Mouse (Mus musculus) neural tube, embryonic 14.5 days (tissue): ENCODE data around the gene A730015C16Rik. TPM values are rescaled to one million over a fixed set of nuclear protein-coding genes. Genes with fewer than 3 reads are reported as not detected.
A peak's percentile ranks its signal among the peaks of the same experiment; 100 is the strongest.

ENCODE experiments used
- ATAC-seq: fragments of 200-750 bp; cut with Nextera tagmentation; 2 replicates; pipeline ENCODE4 v1.8.0; 2017; ENCODE audit warnings: low read depth, mild to moderate bottlenecking, moderate TSS enrichment, moderate library complexity
- H3K27ac ChIP-seq: fragments of 300-500 bp; sonication (generic); 2 replicates; pipeline ENCODE4 v1.5.1; 2014; ENCODE audit warnings: low read depth, mild to moderate bottlenecking, control low read depth, low read length, moderate library complexity, mixed read lengths
- H3K27me3 ChIP-seq: fragments of 300-500 bp; sonication (generic); 2 replicates; pipeline ENCODE4 v1.6.1; 2014; ENCODE audit warnings: low read length; ENCODE audit not compliant: control insufficient read depth, insufficient read depth
- H3K36me3 ChIP-seq: fragments of 300-500 bp; sonication (generic); 2 replicates; pipeline ENCODE4 v1.6.1; 2014; ENCODE audit warnings: low read length, mixed read lengths; ENCODE audit not compliant: control insufficient read depth, insufficient read depth
- H3K4me1 ChIP-seq: fragments of 300-500 bp; sonication (generic); 2 replicates; pipeline ENCODE4 v1.6.1; 2014; ENCODE audit warnings: low read length; ENCODE audit not compliant: control insufficient read depth, insufficient read depth
- H3K4me2 ChIP-seq: fragments of 300-500 bp; sonication (generic); 2 replicates; pipeline ENCODE4 v1.6.1; 2014; ENCODE audit warnings: mild to moderate bottlenecking, low read depth, low read length, control low read depth
- H3K4me3 ChIP-seq: fragments of 300-500 bp; sonication (generic); 2 replicates; pipeline ENCODE4 v1.5.1; 2014; ENCODE audit warnings: low read depth, low read length, control low read depth, mixed read lengths
- H3K9ac ChIP-seq: fragments of 300-500 bp; sonication (generic); replicated peaks from 2 replicates; pipeline ENCODE4 v1.6.1; 2014; ENCODE audit warnings: low read depth, mild to moderate bottlenecking, control low read depth, low read length, mixed read lengths
- H3K9me3 ChIP-seq: fragments of 300-500 bp; sonication (generic); 2 replicates; pipeline ENCODE4 v1.6.1; 2016; ENCODE audit warnings: low read length; ENCODE audit not compliant: control insufficient read depth
- WGBS: fragments of 180-500 bp; shearing (Covaris S2); extraction: QIAGEN DNeasy Blood & Tissue Kit; methylation state at CpG from one replicate; pipeline ENCODE4 v1.1.7; 2014; 5-methylcytosine and 5-hydroxymethylcytosine counted together
- polyA plus RNA-seq: library from polyadenylated mRNA; unstranded; fragments of >200 nt; fragmentation: Nextera tagmentation; extraction: Ambion mirVana; gene quantifications from 2 replicates; pipeline ENCODE4 v1.2.1, GENCODE M21; 2014

Gene A730015C16Rik
- polyA plus RNA-seq, 1 experiment from 2014 or later, result 0.60 TPM

DNA sequence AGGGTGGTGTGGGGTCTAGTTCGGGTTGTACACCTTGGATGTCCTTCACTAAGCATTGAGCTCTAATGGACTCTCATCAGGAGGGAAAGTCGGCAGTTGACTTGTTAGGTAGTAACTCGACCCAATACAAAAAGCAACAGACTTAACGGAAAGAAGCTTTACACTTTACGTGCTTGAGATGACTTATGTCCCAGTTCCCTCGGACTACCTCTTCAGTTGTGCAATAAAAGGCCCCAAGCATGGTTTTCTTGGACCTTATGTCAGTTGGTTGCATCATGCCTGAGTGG, 14.6 kb downstream of the A730015C16Rik start:
- Histone ChIP-seq H3K4me2 (peak overlapping the region; percentile 81), H3K4me1 (peaks cover 26% of the 10 kb centered on the region), H3K9me3 (no peaks in the 10 kb centered on the region), H3K27ac (peak overlapping the region; percentile 96), H3K36me3 (no peaks in the 10 kb centered on the region), H3K27me3 (no peaks in the 10 kb centered on the region), H3K4me3 (peak overlapping the region; percentile 87), H3K9ac (peak overlapping the region; percentile 100)
- 0% methylated on average over 6 of the region's 6 CpGs for whole genome bisulfite sequencing
- no peak for ATAC-seq

DNA sequence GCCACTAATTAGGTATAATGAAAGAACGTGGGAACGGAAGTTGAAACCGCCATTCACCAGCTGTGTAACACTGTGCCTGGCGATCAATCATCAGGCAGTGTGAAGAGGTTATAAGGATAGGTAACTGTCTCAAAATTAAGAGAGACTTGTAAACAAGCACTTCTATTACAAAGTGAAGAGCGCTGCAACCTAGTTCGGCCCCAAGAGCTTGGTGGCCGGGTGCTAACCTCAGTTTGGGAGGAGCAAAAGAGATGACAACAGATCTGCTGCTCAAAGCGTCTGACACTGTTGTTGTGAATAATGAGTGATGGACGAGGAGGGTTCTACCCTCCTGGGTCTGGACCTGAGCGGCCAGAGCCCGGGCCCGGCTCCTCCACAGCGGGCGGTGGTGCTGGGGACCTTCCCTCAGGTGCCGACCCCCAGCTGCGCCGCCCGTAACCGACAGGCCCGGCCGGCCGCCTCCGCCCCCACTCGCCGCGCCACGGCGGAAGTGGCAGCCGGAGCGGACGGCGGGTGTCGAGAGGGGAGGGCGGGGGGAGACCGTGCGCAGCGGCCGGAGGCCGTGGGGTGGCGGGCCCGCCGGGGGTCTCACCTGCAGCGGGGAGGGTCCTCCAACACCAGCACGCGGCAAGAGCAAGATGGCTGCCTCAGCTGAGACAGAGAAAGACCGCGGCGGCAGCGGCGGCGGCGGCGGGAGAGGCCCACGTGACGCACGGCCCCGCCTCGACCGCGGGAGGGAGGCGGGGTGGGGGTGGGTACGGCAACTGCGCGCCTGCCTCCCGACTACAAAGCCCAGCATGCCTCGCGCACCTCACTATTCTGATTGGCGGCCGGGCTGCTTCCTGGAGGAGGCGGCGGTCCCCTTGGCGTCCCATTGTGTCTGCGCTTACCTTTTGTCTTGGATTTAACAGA, 15.2 kb downstream of the A730015C16Rik start, which contains the start of gene Btf3l4:
Btf3l4 (minus strand) TSS at position 699 of the 912 bp plus-strand sequence.
- H3K36me3 ChIP-seq, result no peaks in the 10 kb centered on the region; the same call in 1 of the 2 replicates
- H3K4me2 ChIP-seq, result peak within 1 kb of the TSS; percentile 81
- WGBS, result under 1% methylated on average over 63 of the region's 73 CpGs
- H3K27ac ChIP-seq, result peak within 1 kb of the TSS; percentile 96
- ATAC-seq, result peak; percentile 96
- peak within 1 kb of the TSS; percentile 100 for H3K9ac ChIP-seq
- H3K9me3 ChIP-seq, result no peaks in the 10 kb centered on the region
- H3K4me1 ChIP-seq, result peaks cover 26% of the 10 kb centered on the region
- H3K27me3 ChIP-seq, result no peaks in the 10 kb centered on the region
- peak within 1 kb of the TSS; percentile 87 for H3K4me3 ChIP-seq

DNA sequence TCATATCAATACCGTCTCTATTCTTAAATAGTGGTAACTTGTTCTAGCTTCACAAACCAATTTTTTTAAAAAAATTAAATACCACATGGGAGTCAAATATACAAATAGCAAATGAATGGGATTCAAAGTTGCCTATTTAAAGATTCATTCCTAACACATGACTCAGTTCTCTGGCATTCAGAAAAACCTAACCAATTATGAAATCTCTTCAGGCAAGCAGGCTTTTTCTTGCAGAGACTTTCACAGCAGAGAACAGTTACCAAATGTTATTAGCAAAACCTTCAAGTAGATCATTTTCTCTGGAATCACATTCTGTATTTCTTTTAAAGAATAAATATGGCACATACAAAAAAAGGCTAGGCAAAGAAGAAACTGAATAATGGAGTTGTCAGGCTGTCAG, 17.7 kb downstream of the A730015C16Rik start:
- no peak for ATAC-seq
- no peaks in the 10 kb centered on the region for H3K27me3 ChIP-seq
- WGBS, result 86% methylated on average over 1 of the region's 1 CpGs
- H3K27ac ChIP-seq, result no peak overlapping the region
- peaks cover 11% of the 10 kb centered on the region for H3K36me3 ChIP-seq
- no peak overlapping the region for H3K9ac ChIP-seq
- no peaks in the 10 kb centered on the region for H3K9me3 ChIP-seq
- peaks cover 21% of the 10 kb centered on the region for H3K4me1 ChIP-seq
- no peak overlapping the region for H3K4me2 ChIP-seq
- no peak overlapping the region for H3K4me3 ChIP-seq

DNA sequence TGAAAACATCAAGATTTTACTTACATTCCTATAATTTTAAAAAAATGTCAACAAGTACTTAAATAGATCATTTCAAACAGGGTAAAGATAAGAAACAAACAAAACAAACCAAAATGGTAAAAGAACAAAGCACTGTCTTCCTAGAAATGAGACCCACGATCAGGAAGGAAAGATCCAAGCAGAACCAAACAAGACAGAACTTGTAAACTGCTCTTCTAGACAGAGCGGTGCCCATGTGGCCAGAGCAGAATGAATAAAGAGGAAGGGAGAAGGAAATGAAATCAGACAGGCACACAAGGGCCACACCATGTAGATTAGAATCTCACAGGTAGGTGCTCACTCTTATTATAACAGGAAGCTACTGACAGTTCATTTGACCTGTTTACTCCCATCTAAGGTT, 21.8 kb downstream of the A730015C16Rik start:
- no peak overlapping the region for H3K9ac ChIP-seq
- no peaks in the 10 kb centered on the region for H3K9me3 ChIP-seq
- ATAC-seq, result no peak
- no peak overlapping the region for H3K27ac ChIP-seq
- H3K4me2 ChIP-seq, result no peak overlapping the region
- WGBS, result 97% methylated on average over 2 of the region's 2 CpGs
- no peaks in the 10 kb centered on the region for H3K27me3 ChIP-seq
- H3K4me1 ChIP-seq, result peaks cover 8% of the 10 kb centered on the region
- H3K4me3 ChIP-seq, result no peak overlapping the region
- peaks cover 32% of the 10 kb centered on the region for H3K36me3 ChIP-seq

DNA sequence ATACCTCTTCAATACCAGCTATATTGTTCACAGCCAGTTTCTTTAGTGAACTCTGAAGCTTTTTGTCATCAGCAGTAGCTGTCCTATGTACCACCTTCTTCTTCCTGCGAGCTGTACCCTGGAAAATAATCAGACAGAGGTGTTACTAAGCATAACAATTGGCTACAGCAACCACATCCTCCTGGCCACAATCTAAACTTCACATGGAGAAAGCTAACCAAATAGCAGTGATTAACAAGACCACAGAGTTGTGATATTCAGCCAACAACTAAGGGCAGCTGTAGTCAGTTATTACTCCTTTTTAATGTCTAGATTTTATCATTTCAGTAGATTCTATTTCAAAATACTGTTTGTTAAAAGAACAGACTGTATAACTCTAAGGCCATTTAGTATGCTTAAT, 22.3 kb downstream of the A730015C16Rik start:
- no peak for ATAC-seq
- H3K9me3 ChIP-seq, result no peaks in the 10 kb centered on the region
- 95% methylated on average over 1 of the region's 1 CpGs for WGBS
- no peak overlapping the region for H3K27ac ChIP-seq
- H3K36me3 ChIP-seq, result peaks cover 37% of the 10 kb centered on the region
- peaks cover 4% of the 10 kb centered on the region for H3K4me1 ChIP-seq
- H3K9ac ChIP-seq, result no peak overlapping the region
- H3K27me3 ChIP-seq, result no peaks in the 10 kb centered on the region
- H3K4me3 ChIP-seq, result no peak overlapping the region
- no peak overlapping the region for H3K4me2 ChIP-seq

DNA sequence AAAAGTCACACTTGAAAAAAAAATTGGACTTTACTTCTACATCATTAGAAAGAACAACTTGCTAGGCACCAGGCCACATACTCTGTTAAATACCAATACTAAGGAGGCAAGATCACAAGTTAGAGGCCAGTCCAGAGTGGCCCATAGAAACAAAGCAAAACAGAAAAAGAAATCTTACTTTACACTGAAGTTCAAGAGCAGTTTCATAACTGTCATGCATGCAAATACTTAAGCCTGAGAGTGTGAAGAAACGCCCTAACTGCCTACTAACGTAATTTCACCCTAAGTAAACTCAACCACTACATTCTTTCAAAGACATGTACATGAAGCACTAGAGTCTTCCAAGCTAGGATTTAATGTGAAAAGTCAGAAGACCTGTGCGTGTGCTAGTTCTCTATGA, 22.7 kb downstream of the A730015C16Rik start:
- ATAC-seq, result no peak
- 95% methylated on average over 3 of the region's 3 CpGs for WGBS
- no peak overlapping the region for H3K4me3 ChIP-seq

DNA sequence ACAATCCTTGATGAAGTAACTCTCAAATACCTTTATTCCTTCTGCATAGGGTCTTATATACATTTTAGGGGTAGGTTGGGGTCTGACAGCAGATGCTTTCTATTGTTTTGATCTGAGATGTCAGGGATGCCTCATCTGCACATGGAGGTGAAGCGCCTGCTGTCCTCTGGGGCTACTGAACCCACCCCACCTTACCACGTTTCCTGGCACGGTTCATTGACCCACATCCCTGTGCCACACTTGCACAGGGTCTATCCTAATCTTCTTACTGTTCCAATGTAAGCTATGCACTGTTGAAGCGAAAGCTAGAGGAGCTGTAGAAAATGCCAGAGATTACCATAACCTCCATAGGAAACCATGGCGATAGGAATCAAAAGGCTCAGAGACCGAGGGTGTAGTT, 36.9 kb downstream of the A730015C16Rik start:
- H3K4me3 ChIP-seq, result no peak overlapping the region
- H3K36me3 ChIP-seq, result peaks cover 6% of the 10 kb centered on the region; the same call in 1 of the 2 replicates
- no peaks in the 10 kb centered on the region for H3K9me3 ChIP-seq
- no peak for ATAC-seq
- no peaks in the 10 kb centered on the region for H3K27me3 ChIP-seq
- H3K4me1 ChIP-seq, result no peaks in the 10 kb centered on the region
- WGBS, result 68% methylated on average over 6 of the region's 6 CpGs
- H3K4me2 ChIP-seq, result no peak overlapping the region
- no peak overlapping the region for H3K9ac ChIP-seq
- no peak overlapping the region for H3K27ac ChIP-seq

More for the DNA sequence above, 22.7 kb downstream of the A730015C16Rik start:
- H3K9ac ChIP-seq, result no peak overlapping the region
- H3K27ac ChIP-seq, result no peak overlapping the region
- H3K27me3 ChIP-seq, result no peaks in the 10 kb centered on the region
- H3K9me3 ChIP-seq, result no peaks in the 10 kb centered on the region
- H3K4me1 ChIP-seq, result no peaks in the 10 kb centered on the region
- peaks cover 40% of the 10 kb centered on the region for H3K36me3 ChIP-seq
- no peak overlapping the region for H3K4me2 ChIP-seq

DNA sequence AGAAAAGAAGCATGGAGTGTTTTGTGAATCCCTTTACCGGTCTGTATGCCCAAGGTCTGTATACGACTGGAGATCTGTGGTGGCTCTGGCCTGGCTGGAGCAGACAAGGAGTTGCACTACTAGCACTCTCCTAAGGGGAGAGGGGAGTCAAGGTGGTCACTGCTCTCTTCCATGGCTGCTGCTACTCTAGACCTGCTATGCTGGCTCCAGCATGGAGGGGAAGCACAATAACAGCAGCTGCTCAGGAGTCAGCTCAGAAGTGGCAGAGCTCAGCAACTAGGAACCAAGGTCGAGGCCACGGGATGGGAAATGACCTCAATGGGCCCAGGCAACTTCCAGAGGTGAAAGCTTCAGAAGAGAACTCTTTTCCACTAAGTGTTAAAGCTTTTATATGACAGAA, 37.3 kb downstream of the A730015C16Rik start:
- no peak overlapping the region for H3K9ac ChIP-seq
- no peaks in the 10 kb centered on the region for H3K4me1 ChIP-seq
- H3K9me3 ChIP-seq, result no peaks in the 10 kb centered on the region
- no peak overlapping the region for H3K27ac ChIP-seq
- no peak overlapping the region for H3K4me3 ChIP-seq
- WGBS, result 70% methylated on average over 4 of the region's 4 CpGs
- no peak for ATAC-seq
- H3K4me2 ChIP-seq, result no peak overlapping the region
- no peaks in the 10 kb centered on the region for H3K27me3 ChIP-seq
- H3K36me3 ChIP-seq, result peaks cover 6% of the 10 kb centered on the region; the same call in 1 of the 2 replicates

DNA sequence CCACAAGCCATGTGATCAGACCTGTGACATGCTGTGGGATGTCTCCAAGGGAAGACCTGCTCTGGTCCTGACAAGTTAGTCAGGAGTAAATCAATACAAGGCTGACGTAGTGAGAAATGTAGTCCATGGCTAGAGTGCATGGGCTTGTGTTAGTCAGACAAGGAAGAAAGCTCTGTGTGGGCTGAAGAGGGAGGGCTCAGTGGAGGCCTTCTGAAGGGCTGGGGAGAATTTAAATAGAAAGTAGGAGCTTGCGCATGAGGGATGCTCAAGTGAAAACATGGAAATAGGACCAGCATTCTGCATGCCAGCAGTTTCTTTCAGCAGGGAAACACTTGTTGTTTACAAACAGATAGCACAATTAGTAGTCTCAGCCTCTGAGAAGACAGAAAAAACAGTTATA, 44.9 kb downstream of the A730015C16Rik start:
- Histone ChIP-seq H3K9ac (no peak overlapping the region), H3K27me3 (no peaks in the 10 kb centered on the region), H3K4me3 (no peak overlapping the region), H3K4me1 (no peaks in the 10 kb centered on the region), H3K36me3 (no peaks in the 10 kb centered on the region), H3K9me3 (no peaks in the 10 kb centered on the region), H3K4me2 (no peak overlapping the region), H3K27ac (no peak overlapping the region)
- no peak for ATAC-seq
- WGBS, result 84% methylated on average over 2 of the region's 2 CpGs
